Mouse (Mus musculus): Measurements from ENCODE around the gene Gm26602.

- no peak for TF ChIP-seq CTCF (IDR thresholded peaks at IDR 0.05; ENCODE audit: low read depth)
- TF ChIP-seq EP300 (optimal IDR thresholded peaks at IDR 0.05) = no peak
Observed at GRCm38 (mm10) chr10:79949873-79950272, 39.2 kb downstream of the Gm26602 start.
